Mouse (Mus musculus): Measurements from ENCODE around the gene Dbil5. TPM values are rescaled to one million over a fixed set of nuclear protein-coding genes. Genes with fewer than 3 reads are reported as not detected.

The Dbil5 gene
- total RNA-seq, 2 experiments from 2014 or later = not detected

DNA sequence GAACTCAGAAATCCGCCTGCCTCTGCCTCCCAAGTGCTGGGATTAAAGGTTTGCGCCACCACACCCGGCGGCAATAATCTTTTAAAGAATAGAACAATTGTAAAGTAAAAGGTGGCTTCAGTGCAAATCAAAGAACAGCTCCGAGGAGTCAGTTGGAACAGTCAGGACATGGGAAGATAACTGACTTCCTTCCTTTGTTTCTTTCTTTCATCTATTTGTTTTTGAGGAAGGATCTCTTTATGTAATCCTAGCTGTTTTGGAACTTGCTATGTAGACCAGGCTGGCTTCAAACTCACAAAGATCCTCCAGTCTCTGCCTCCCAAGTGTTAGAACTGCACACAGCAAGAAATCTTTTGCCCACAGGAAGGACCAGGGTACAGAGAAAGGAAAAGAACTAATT is 7.2 kb downstream of the Dbil5 start:
- ATAC-seq (replicated peaks; ENCODE audit: poor library complexity, severe bottlenecking) = no peak

DNA sequence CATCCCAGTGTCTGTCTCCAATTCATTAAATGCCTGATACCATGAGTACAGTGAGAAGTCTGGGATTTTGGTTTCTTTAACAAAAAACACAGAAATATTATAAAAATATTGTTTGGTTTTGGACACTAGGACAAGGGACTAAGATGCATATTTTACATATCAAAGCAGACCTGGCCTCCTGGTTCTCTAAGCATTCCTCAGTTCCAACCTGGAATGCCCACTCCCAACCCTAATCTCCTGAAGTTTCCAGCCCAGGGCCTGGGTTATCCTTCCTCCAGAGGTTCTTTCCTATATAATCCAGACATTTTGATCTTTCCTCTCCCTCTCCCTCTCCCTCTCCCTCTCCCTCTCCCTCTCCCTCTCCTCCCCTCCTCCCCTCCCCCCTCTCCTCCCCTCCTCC is 7.6 kb downstream of the Dbil5 start:
- ATAC-seq (replicated peaks; ENCODE audit: poor library complexity, severe bottlenecking) = no peak

DNA sequence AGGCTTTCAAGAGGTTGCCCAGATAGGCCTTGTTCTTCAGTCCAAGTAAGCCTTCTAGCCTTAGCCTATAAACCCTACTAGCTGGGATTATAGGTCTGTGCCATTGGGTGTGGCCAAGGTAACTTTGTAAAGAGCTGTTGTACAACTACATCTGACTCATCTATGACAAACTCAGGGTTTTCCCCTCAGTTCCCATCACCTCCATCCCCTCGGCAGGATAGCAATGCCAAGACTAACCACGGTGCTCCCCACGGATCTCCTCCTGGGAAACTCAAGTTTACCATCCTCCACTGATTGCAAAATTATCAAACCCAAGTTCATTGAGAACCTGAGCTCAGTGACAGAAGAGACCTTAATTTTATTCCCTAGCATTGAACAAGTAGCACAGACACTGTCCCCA is 18.7 kb downstream of the Dbil5 start:
- ATAC-seq (replicated peaks; ENCODE audit: poor library complexity, severe bottlenecking) = no peak

DNA sequence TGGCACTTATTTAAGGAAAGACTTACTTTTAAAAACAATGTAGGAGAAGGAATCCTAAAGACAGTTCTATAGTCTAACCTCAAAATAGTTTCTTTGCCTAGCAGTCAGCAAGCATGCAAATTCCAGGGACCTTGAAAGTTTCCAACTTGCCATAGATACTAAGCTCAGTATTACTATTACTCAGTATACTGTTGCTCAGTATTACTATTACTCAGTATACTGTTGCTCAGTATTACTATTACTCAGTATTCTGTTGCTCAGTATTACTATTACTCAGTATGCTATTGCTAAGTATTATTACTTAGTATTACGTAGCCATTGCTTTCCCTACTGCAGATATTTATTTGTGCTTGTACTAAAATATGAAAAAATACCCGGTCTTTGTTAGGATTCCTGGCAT is 22.3 kb downstream of the Dbil5 start:
- no peak for ATAC-seq (replicated peaks; ENCODE audit: poor library complexity, severe bottlenecking)

DNA sequence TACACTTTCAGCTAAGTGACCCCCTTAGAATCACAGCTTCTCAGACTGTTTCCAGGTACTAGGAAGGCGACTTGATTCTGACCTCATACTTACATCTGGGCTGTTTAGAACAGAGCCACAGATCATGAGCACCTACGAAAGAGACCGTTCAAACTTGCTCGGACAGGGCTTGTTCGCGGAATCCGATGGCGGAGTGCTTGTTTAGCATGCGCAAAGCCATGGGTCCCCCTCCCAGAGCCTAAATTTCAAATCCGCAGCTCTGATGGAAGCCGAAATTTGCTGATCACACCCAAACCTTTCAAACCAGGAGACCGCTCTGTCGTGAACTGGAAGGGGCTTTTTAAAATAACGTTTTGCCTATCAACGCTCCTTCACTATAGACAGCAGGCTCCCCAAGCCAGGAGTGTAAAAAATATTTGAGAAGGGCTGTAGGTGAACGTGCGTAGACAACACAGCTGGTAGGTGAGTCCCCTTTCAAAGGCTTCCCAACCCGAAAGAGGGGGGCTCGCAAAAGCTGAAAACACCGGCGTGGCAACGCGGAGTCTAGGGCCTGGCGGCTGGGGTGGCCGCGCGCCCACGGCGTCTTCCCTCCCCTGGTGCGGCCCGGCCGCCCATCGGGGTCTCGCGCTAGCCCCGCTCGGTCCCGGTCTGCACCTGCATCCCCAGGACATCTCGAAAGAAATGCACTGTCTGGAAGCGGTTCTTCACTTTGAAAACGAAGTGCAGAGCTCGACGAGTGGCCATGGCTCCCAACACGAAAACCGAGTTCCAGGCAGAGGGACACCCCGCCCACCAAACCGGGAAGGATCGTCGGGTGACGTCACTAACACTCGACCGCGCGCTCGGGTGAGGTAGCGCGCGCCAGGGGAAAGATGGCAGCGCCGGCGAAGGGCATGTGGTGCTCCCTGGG is 25.7 kb downstream of the Dbil5 start, which contains the start of the genes Mrm3 and Glod4:
Gene Mrm3 (plus strand): TSS at position 815 of the 910 bp plus-strand sequence.
Gene Glod4 (minus strand): TSS at position 825 of the 910 bp plus-strand sequence.
- ATAC-seq (replicated peaks; ENCODE audit: poor library complexity, severe bottlenecking) = peak; percentile 97

DNA sequence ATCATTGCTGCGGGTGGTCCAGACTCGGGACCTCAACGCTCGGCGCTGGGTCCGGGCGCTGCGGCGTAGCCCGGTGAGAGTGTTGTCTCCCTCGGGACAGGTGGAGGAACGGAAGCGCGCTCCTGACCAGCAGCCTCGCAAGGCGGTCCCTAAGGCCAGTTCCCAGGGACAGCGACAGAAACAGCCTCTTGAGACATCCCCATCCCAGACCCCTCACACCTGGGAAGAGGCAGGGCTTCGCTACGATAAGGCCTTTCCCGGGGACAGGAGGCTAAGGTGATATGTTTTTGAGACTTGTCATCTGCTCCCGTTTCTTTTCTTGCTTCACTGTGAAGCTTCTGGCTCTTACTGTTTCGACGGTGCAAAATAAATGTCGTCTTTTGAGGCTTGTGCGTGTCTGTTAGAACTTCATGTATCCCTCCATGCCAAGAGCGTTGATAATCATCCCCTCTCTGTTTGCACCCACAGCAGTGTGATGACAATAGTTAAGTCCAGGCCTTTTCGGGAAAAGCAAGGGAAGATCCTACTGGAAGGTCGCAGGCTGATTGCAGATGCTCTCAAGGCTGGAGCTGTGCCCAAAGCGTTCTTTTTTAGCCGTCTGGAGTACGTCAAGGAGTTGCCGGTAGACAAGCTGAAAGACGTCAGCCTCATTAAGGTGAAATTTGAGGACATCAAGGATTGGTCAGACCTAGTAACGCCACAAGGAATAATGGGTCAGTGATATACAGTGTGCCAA is 26.6 kb downstream of the Dbil5 start:
- ATAC-seq (replicated peaks; ENCODE audit: poor library complexity, severe bottlenecking) = no peak

DNA sequence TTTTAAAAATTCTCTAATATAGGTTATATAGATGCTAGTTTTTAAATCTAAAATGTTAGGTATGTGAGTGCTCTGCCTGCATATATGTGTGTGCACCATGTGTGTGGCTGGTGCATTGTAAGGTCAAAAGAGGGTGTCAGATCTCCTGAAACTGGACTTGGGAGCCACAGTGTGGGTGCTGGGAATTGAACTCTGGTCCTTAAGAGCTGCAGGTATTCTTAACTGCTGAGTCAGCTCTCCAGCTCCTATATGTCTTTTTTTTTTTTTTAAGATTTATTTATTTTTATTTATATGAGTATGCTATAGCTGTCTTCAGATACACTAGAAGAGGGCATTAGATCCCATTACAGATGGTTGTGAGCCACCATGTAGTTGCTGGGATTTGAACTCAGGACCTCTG is 29.0 kb downstream of the Dbil5 start:
- no peak for ATAC-seq (replicated peaks; ENCODE audit: poor library complexity, severe bottlenecking)

DNA sequence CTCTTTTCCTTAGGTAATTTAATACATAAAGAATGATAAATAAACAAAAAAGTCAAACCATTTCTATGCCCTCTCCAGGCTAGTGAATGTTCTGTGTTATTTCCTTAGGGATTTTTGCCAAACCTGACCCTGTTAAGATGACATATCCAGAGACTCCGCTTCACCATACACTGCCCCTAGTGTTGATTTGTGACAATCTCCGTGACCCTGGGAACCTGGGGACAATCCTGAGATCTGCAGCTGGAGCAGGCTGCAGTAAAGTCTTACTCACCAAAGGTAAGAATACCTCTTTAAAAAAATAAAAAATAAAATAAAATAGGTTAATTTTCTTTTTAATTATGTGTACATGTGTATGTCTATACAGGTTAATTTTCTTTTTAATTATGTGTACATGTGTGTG is 29.8 kb downstream of the Dbil5 start:
- ATAC-seq (replicated peaks; ENCODE audit: poor library complexity, severe bottlenecking) = no peak

DNA sequence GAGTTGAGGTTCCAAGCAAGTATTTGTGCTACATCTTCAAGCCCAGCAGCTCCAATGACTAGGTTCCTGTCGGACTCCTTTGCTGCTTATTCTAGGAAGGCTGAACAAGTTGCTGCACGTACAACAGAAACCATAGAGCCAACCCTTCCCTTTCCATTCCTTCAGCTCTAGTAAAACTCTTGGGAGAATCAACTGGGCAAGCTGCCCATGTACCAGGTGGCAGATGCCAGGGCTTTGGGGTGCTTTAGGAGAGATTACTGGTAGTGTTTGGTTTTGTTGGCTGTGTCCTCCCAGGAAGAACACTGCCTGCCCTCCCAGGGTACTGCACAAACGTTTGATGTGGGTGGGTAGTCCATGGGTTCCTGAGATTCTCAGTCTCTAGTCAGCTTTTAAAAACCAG is 34.6 kb downstream of the Dbil5 start:
- ATAC-seq (replicated peaks; ENCODE audit: poor library complexity, severe bottlenecking) = no peak

DNA sequence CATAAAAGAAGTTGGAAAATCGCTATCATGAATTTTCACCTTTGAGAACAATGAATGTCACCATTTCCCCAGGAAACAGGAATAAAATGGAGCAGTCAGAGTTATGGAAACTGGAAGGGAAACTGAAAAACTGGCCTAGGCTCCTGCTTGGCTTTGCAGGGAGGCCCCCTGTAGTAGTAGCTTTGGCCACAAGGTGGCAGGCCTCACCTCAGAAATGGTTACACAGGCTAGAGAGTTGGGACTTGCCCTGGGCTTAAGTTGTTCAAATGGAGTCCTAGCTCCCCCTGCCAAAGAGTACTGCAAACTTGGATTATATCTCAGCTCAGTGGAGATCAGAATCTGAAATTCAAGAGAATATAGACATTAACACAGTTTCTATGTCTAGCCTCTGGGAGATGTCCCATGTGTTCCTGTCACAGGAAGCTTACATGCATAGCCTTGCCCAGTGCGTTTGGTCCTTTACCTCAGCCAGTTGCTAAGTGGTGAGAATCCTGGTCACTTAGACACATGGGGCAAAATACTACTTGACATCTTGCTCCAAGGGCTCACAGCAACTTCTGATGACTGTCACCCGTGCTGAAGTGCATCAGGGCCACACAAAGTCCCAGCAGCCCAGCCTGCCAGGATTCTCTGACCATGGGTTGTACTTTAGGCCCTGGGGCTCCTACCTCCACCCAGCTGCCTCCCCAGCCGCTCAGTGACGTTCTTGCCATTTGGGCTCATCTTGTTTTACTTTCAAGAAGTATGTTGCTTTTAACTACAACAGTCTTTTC is 35.9 kb downstream of the Dbil5 start:
- peak; percentile 97 for ATAC-seq (replicated peaks; ENCODE audit: poor library complexity, severe bottlenecking)

DNA sequence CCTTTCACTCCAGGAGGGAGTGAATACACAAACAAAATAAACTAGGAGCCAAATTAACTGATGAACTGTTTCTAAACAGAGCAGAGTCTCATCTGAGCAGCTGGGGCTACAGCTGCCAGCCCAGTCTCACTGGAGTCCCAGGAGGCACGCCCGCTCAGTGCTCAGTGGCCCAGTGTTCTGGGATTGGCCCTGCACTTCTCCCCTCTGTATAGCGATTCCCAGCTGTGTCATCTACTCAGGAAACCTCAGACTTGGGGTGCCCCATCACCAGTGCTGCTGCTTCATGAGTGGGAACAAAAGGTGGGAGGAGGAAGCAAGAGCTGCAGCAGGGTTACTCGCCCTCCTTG is 36.5 kb downstream of the Dbil5 start:
- no peak for ATAC-seq (replicated peaks; ENCODE audit: poor library complexity, severe bottlenecking)

DNA sequence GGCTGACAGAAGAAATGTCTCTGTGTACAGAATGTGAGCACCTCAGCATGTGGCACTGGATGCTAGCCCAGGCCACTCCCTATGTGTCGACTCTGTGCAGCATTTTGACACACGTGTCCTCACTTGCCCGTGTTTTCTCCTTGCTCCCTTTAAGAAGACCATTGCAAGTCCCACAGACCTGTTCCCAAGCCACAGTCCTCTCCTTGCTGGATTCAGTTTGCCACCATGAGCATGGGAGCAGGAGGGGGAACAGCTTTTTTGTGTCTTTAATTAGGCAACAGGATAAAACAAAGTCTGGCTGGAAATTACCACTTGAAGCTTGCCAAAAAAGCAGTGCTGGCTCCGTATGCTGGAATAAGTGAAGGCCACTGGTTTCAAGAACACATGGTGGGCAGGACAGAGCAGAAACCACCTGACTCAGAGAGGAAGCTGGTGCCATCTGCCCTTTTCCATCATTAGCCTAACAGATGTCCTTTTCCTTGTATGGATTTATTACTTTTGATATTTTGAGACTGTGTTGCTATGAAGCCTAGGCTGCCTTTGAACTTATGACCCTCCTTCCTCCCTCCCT is 38.1 kb downstream of the Dbil5 start:
- no peak for ATAC-seq (replicated peaks; ENCODE audit: poor library complexity, severe bottlenecking)

DNA sequence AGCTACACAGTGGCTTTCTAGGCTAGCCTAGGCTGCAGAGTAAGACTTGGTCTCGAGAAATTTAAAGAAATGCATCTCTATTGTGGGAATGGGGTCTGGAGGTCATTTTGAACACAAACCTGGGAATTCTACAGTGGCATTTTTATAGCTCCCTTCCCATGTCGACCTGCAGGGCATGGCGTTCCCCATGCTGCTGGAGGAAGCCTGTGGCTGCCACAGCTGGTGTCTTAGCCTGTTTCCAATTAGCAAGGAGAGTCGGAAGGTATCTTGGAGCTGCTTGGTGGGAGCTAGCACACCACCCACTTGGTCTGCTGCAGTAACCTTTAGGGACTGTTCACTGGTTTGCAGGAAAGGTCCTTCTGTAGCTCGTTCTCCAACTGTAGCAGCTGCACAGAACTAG is 38.7 kb downstream of the Dbil5 start:
- ATAC-seq (replicated peaks; ENCODE audit: poor library complexity, severe bottlenecking) = no peak

DNA sequence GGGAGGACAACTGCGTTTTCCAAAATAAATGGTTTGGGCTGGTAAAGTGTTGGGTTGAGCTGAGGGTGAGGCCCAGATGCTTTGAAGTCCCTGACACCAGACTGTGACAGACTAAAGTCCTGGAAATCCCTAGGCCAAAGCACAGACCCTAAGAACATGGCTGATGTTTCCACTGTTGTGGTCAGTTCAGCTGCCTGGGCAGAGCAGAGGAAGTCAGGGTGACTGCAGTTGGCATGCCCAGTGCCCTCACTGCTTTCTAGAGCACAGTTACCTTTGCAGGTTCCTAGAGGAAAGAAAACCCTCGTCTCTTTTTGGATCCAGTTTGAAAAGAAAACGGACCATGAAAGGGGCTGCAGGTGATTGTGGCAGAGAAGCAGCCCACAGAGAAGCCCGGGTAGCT is 40.0 kb downstream of the Dbil5 start:
- no peak for ATAC-seq (replicated peaks; ENCODE audit: poor library complexity, severe bottlenecking)

DNA sequence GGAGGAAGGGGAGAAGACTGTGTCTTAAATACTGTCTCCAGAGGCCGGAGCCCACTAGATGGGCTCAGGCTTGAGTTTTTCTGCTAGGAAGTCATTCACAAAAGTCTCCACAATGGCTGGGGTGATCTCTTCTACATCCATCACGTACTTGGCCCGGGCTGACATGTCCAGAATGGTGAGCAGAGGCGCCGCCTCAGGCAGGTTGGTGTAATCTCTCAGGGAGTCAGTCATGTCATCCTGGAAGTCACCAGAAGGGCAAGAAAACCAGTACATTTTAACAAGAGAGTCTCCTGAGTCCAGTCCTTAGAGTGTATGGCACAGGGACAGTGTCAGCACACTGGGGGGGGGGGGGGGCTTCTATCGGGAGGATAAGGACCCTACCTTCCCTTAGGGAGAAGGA is 41.1 kb downstream of the Dbil5 start:
- no peak for ATAC-seq (replicated peaks; ENCODE audit: poor library complexity, severe bottlenecking)

DNA sequence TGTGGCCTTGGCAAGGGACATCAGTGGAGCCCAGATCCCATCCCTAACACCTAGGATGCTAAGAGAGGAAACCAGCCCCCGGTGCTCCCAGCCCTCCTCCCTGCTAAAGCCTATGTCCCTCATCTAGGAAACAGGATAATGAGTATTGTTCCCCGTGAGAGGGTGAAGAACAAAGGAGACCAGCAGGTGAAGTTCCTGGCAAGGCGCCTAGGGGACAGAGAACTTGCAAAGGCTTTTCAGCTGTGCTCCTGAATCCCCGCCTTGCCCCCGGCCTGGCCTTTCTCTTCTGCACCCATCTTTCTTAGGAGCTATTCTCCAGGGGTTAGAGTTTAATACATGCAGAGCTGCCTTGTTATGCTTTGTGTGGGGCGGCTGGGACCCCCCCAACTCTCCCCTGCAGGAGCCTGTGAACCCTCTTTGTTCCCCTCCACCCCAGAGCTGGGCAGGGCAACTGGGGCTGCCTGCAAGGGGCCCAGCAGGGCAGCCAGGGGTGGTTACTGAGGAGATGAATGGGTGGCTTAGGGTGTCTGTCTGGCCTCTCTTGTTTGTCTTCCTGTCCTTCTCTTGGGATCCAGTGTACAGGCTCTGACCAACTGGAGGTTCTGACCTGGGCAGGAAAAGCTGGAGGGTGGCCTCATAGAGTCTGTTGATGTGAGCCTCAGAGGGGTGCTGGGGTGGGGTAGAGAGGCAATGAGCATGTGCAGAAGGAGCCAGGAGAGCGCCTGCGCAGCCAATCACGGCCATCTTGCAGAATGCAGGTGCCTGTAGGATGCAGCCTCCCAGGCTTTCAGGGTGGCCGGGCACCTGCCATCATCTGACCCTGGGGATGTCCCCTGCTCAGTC is 43.0 kb downstream of the Dbil5 start:
- ATAC-seq (replicated peaks; ENCODE audit: poor library complexity, severe bottlenecking) = no peak

DNA sequence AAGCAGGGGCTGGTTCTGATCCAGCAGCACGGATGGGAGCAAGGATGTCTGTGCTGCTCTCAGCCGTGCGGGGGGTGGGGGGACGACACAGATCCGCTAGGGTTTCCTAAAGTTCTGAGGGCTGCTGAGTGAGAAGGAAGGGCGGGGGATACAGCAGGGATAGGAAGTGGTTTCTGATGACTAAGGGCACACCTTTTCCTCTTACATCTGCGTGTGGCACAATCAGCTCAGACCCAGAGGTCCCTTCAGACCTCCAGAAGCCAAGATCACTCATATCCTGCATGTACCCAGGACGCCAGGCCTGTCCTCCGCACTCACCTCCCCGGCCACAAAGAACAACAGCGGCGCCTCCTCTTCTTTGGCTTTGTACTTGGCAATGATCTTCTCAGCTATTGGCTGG is 43.8 kb downstream of the Dbil5 start:
- peak; percentile 85 for ATAC-seq (replicated peaks; ENCODE audit: poor library complexity, severe bottlenecking)

DNA sequence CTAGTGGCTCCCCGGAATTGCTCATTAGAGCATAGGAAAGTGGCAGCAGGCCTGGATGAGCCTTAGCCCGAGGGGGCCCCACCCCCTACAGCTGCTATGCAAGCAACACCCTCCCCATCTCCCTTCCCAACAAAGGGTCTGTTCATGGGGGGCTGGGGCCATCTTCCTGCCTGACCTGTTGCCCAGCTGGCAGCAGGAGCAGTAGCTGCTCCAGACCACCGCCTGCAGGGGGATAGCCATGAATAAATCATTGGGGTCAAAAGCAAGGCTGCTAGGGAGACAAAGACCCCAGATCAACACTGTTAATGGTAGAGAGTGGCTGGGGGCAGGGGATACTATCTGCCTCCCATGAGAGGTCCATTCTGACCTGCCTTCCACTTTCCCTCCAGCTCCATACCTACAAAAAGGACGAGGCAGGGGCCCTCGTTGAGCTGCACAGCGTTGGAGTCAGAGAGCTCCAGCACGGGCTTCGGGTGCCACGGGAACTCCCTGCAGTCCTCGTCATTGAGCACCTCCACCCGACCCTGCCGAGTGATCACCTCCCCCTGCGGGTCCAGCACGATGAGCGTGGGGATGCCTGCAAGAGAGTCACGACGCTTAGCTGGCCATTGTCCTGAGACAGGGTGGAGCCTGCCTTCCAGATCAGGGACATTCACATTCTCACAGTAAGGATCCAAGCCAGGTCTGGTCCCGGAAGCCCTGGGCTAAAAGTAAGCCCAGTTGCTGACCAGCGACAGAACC is 45.4 kb downstream of the Dbil5 start:
- ATAC-seq (replicated peaks; ENCODE audit: poor library complexity, severe bottlenecking) = no peak

DNA sequence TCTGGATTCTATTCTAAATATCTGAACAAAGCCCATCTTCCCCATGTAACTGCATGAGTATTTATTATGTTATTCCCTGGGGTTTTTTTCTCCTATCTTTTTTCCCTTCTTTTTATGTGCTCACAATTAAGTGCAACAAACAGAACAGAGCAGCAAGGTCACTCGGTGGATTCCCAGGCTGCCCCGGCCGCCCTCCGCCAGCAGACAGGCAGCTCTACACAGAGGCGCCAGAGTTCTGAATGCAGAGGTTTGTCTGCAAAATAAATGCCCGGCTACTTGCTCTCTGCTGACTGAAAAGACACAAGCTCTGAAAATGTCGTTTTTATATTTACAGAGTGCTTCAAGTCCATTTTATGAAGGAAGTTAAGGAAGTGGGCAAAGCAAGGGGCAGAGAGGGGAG is 50.1 kb downstream of the Dbil5 start:
- ATAC-seq (replicated peaks; ENCODE audit: poor library complexity, severe bottlenecking) = no peak
